Mouse (Mus musculus): ENCODE results near the gene Epha10.

DNA sequence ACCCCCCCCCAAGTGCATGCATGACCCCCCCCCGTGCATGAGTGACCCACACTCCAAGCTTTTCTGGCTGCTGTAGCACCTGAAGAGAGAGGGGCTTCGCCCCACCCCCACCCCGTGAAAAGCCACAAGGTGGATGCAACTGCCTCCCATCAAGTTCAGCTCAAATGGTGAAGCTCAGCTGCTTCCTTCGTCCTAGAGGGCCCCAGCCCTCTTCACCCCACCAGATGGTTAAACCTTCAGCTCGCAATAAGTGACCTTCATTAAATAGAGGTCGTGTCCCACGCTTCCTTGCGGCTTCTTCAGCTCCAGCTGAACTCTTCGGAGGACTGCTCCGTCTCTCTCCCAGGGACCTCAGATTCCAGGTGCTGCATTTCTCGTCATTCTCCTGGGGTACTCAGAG, at the start of gene Epha10:
- no peak for TF ChIP-seq POLR2A (IDR thresholded peaks at IDR 0.05; ENCODE audit: borderline replicate concordance, extremely low read depth, insufficient read depth, insufficient read length, poor library complexity, severe bottlenecking)
- no peak for TF ChIP-seq CTCF (IDR thresholded peaks at IDR 0.05; ENCODE audit: borderline replicate concordance, extremely low read depth, insufficient read depth, insufficient read length)

Measured in brain, embryonic 14.5 days (tissue).